Comparison of ENCODE assay signal across 8 mouse cellular contexts in the genomic region with DNA sequence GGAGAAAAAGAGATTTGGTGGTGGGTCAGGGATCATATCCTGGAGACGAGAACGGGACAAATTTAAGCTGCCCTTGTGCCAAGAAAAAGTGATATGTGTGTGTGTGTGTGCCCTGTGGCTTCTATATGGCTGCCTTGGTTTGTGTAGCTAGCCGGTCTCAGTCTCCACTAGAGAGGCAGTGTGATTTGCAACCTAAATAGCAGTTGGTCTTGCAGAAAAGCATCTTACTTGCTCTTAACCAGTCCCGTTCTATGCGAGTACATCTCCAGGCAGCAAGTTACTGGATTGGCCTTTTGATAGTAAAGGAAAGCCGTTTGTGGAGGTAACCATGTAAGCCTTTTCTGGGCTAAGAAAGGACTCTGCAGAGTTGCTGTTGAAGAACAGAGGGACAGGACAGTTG. TPM values are rescaled to one million over a fixed set of nuclear protein-coding genes. Genes with fewer than 3 reads are reported as not detected.
DNase-seq lines count a peak whose midpoint lies in the region; ATAC-seq and TF ChIP-seq lines count a peak whose summit lies in the region.

No protein-coding gene starts in this region.

- H3K4me3 ChIP-seq in gastrocnemius, adult 2 months: peak overlapping the region; percentile 92
- H3K4me3 ChIP-seq in forebrain, embryonic 13.5 days: peak overlapping the region; percentile 94
- peak overlapping the region; percentile 83 for H3K4me3 ChIP-seq in liver, postnatal 0 days (ENCODE audit: low read depth, low read length)

- no peak for ATAC-seq in forebrain, embryonic 13.5 days
- no peak for ATAC-seq in liver, postnatal 0 days

- peaks cover 15% of the 10 kb centered on the region for H3K36me3 ChIP-seq in forebrain, embryonic 13.5 days (ENCODE audit: poor library complexity, severe bottlenecking)
- H3K36me3 ChIP-seq in liver, postnatal 0 days (replicated peaks; ENCODE audit: insufficient read depth, low read length): peaks cover 8% of the 10 kb centered on the region; the same call in 1 of the 2 replicates

- H3K27ac ChIP-seq in gastrocnemius, adult 2 months: peak overlapping the region; percentile 94
- H3K27ac ChIP-seq in forebrain, embryonic 13.5 days: peak overlapping the region; percentile 76
- H3K27ac ChIP-seq in liver, postnatal 0 days (ENCODE audit: low read depth): no peak overlapping the region; the same call in 1 of the 2 replicates

- no peak for TF ChIP-seq EP300 in liver, postnatal 0 days (IDR thresholded peaks at IDR 0.05; ENCODE audit: low read depth)

- H3K27me3 ChIP-seq in forebrain, embryonic 13.5 days: no peaks in the 10 kb centered on the region
- no peaks in the 10 kb centered on the region for H3K27me3 ChIP-seq in liver, postnatal 0 days (ENCODE audit: insufficient read depth, low read length)

- 8% methylated on average over 6 of the region's 6 CpGs for WGBS in forebrain, embryonic 13.5 days
- WGBS in liver, postnatal 0 days (ENCODE audit: insufficient replicate concordance): 26% methylated on average over 6 of the region's 6 CpGs

- H3K9ac ChIP-seq in forebrain, embryonic 13.5 days: peak overlapping the region; percentile 90
- peak overlapping the region; percentile 76 for H3K9ac ChIP-seq in liver, postnatal 0 days (replicated peaks)

- peaks cover 38% of the 10 kb centered on the region for H3K4me1 ChIP-seq in forebrain, embryonic 13.5 days
- H3K4me1 ChIP-seq in liver, postnatal 0 days (ENCODE audit: insufficient read depth): peaks cover 30% of the 10 kb centered on the region

- peaks cover 4% of the 10 kb centered on the region for H3K9me3 ChIP-seq in forebrain, embryonic 13.5 days (replicated peaks)
- no peaks in the 10 kb centered on the region for H3K9me3 ChIP-seq in liver, postnatal 0 days (ENCODE audit: low read length)

- TF ChIP-seq CTCF in gastrocnemius, adult 2 months (IDR thresholded peaks at IDR 0.05): no peak
- no peak for TF ChIP-seq CTCF in liver, postnatal 0 days (IDR thresholded peaks at IDR 0.05; ENCODE audit: low read depth)

- no peak for DNase-seq in gastrocnemius, adult 2 months
- no peak for DNase-seq in gastrocnemius, postnatal 36 days
- DNase-seq in 416B (ENCODE audit: low read depth): peak; percentile 14
- DNase-seq in liver, postnatal 0 days: no peak
- DNase-seq in T-cell, adult 2 months (ENCODE audit: low spot score): no peak
- DNase-seq in spleen, postnatal 14 days (ENCODE audit: low spot score in 2 of 2): no peak
- DNase-seq in thymus, postnatal 36 days: no peak

- H3K4me2 ChIP-seq in forebrain, embryonic 13.5 days: peak overlapping the region; percentile 86
- peak overlapping the region; percentile 94 for H3K4me2 ChIP-seq in liver, postnatal 0 days (ENCODE audit: low read depth, low read length)

- intact Hi-C loops in gastrocnemius, adult 2 months (cut with DNase I): loop anchor here (2.0 to 5.0 kb wide), 2 partner anchors 56 to 68 kb away; no protein-coding TSS in a partner anchor
- intact Hi-C loops in gastrocnemius, postnatal 36 days (cut with DNase I): loop anchor here (5.0 kb wide), 2 partner anchors 34 to 76 kb away; no protein-coding TSS in a partner anchor

RNA-seq across cellular contexts. Expression of gene Ccdc6, which starts 1.7 kb away (rescaled TPM):
- 100 to 1,000 TPM in 1 of 2 experiments, 10 to 100 TPM in 1; 94.2 to 115 TPM for total RNA-seq in gastrocnemius, adult 2 months (2021)
- 100 to 1,000 TPM; 100 to 121 TPM for total RNA-seq in gastrocnemius, postnatal 36 days (2021)
- 15.9 and 17.1 TPM in 2 replicates for polyA plus RNA-seq in forebrain, embryonic 13.5 days (2015; fragmentation: Nextera tagmentation; extraction: Ambion mirVana)
- 5.5 and 6.3 TPM in 2 replicates for polyA plus RNA-seq in liver, postnatal 0 days (2015; fragmentation: Nextera tagmentation; extraction: Ambion mirVana)
